Mouse (Mus musculus) CH12.LX (cell line): Measurements from ENCODE around the gene Muc20.

ENCODE experiments used
- ETS1 ChIP-seq: conservative IDR thresholded peaks from 2 replicates; pipeline ENCODE4 v1.6.1; 2012; ENCODE audit warnings: low read depth, mild to moderate bottlenecking, inconsistent platforms, low read length, improper control_type of control experiment, moderate library complexity
- SIN3A ChIP-seq: IDR thresholded peaks from 2 replicates; pipeline ENCODE4 v1.6.1; 2012; ENCODE audit warnings: low read length, improper control_type of control experiment, inconsistent platforms
- USF1 ChIP-seq: IDR thresholded peaks from 2 replicates; pipeline ENCODE4 v1.6.1; 2014; ENCODE audit warnings: low read depth, mild to moderate bottlenecking, inconsistent platforms, low read length, improper control_type of control experiment

DNA sequence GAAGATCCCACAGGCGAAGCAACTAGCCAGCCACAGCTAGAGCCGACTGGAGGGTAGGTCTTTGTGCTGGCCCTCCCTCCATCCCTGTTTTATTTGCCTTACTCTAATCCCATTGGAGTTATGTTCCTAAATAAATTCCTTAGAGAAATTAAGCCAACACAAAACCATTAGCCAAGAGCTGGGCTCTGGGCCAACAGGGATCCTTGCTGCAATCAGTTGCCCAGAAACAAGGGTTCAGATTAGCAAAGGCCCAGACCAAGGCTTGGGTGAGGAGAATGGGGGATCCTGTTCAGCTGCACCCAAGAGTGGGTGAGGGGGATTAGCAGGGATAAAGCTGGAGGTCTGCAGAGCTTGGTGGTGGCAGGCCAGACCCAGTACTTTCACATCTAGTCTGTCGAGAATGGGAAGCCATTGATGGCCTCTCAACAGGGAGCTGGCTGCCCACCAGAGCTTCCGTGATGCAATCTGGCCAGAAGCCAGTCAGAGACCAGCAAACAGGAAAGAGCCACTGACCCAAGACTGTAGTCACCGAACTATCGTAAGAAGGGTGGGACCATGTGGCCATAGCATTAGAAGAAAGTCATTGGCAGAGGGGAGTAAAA is 6.1 kb upstream of the Muc20 start:
- TF ChIP-seq SIN3A (no peak), USF1 (no peak), ETS1 (no peak)
